Mouse (Mus musculus): ENCODE results near the gene Sox6.

Gene Sox6

GRCm38 (mm10) chr7:115476881-115477665 lies 561.5 kb downstream of the Sox6 start:
- no peak for DNase-seq (ENCODE audit: low spot score)

- DNase-seq (ENCODE audit: low spot score), result no peak
Measured at GRCm38 (mm10) chr7:115475176-115475575, 563.4 kb downstream of the Sox6 start.

GRCm38 (mm10) chr7:115474115-115474514 lies 564.5 kb downstream of the Sox6 start:
- DNase-seq (ENCODE audit: low spot score), result no peak

GRCm38 (mm10) chr7:115472850-115473249 lies 565.7 kb downstream of the Sox6 start:
- no peak for DNase-seq (ENCODE audit: low spot score)

- no peak for DNase-seq (ENCODE audit: low spot score)
Measured at GRCm38 (mm10) chr7:115471521-115471920, 567.1 kb downstream of the Sox6 start.

- DNase-seq (ENCODE audit: low spot score), result no peak
Measured at GRCm38 (mm10) chr7:115466811-115467210, 571.8 kb downstream of the Sox6 start.

GRCm38 (mm10) chr7:115463367-115463766 lies 575.2 kb downstream of the Sox6 start:
- no peak for DNase-seq (ENCODE audit: low spot score)

GRCm38 (mm10) chr7:115462276-115462675 lies 576.3 kb downstream of the Sox6 start:
- DNase-seq (ENCODE audit: low spot score), result no peak

- DNase-seq (ENCODE audit: low spot score), result no peak
Measured at GRCm38 (mm10) chr7:115454988-115455387, 583.6 kb downstream of the Sox6 start.

GRCm38 (mm10) chr7:115453713-115454073 lies 584.9 kb downstream of the Sox6 start:
- no peak for DNase-seq (ENCODE audit: low spot score)

GRCm38 (mm10) chr7:115453042-115453712 lies 585.4 kb downstream of the Sox6 start:
- DNase-seq (ENCODE audit: low spot score), result no peak

- no peak for DNase-seq (ENCODE audit: low spot score)
Measured at GRCm38 (mm10) chr7:115450431-115451195, 588.0 kb downstream of the Sox6 start.

- DNase-seq (ENCODE audit: low spot score), result no peak
Measured at GRCm38 (mm10) chr7:115448403-115449025, 590.1 kb downstream of the Sox6 start.

- no peak for DNase-seq (ENCODE audit: low spot score)
Measured at GRCm38 (mm10) chr7:115447091-115447490, 591.5 kb downstream of the Sox6 start.

GRCm38 (mm10) chr7:115446481-115447016 lies 592.0 kb downstream of the Sox6 start:
- no peak for DNase-seq (ENCODE audit: low spot score)

GRCm38 (mm10) chr7:115426161-115426982 lies 612.2 kb downstream of the Sox6 start:
- no peak for DNase-seq (ENCODE audit: low spot score)

- no peak for DNase-seq (ENCODE audit: low spot score)
Measured at GRCm38 (mm10) chr7:115422828-115423227, 615.8 kb downstream of the Sox6 start.

- DNase-seq (ENCODE audit: low spot score), result no peak
Measured at GRCm38 (mm10) chr7:115420960-115421359, 617.6 kb downstream of the Sox6 start.
